Mouse (Mus musculus) heart, adult 2 months (tissue): ENCODE data around the gene Rnf123.

Experiments used
- CTCF ChIP-seq: fragments of 200-600 bp; IDR thresholded peaks from 2 replicates; pipeline ENCODE4 v1.8.1; 2022; ENCODE audit warnings: antibody characterized with exemption, mild to moderate bottlenecking, moderate library complexity
- EP300 ChIP-seq: fragments of 200-500 bp; IDR thresholded peaks from 2 replicates; pipeline ENCODE4 v1.6.1; 2011; ENCODE audit warnings: low read depth, low read length, control low read depth; ENCODE audit not compliant: insufficient read depth
- POLR2A ChIP-seq: fragments of 200-500 bp; IDR thresholded peaks from 2 replicates; pipeline ENCODE4 v1.6.1; 2011; ENCODE audit warnings: mild to moderate bottlenecking, low read depth, low read length, control low read depth; ENCODE audit not compliant: insufficient read depth

DNA sequence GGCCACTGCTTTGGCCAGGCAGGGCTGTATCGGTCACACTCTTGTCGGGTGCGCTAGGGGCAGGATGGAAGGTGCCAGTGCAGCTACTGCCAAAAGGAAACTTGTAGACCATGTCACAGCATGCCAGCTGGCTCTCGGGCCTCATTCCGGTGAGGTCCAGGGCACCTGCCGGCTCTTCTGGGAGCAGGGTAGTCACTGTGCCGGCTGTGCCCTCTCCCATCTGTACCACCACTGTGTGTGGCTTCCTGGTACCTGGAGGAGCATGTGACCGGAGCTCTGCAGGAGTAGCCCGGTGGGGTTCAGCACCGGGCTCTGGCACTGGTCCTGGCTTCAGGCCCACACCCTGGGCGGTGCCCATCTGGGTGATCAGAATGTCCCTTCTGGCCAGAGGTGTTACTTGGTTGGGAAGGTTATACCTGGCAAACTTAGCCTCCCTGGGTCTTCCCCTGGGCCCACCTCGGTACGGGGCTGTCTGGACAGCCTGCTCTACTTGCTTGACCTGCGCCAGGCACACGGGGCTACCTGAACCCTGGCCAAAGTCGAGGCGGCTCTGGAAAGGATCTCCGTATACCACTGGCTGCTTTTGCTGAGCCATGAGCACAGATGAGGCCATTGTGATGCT, 29.7 kb upstream of the Rnf123 start:
- TF ChIP-seq EP300: no peak
- TF ChIP-seq POLR2A: no peak
- no peak for TF ChIP-seq CTCF
